Mouse (Mus musculus): Measurements from ENCODE around the gene Twnk. TPM values are rescaled to one million over a fixed set of nuclear protein-coding genes. Genes with fewer than 3 reads are reported as not detected.

The Twnk gene
- polyA plus RNA-seq, 1 experiment from 2014 or later: 16.5 TPM

GRCm38 (mm10) chr19:45047417-45047934 is 42.0 kb downstream of the Twnk start, which contains the start of gene Sfxn3:
Gene Sfxn3 (plus strand): TSS chr19:45047503.
- Histone ChIP-seq H3K4me2 (ENCODE audit: low read depth) (peak within 1 kb of the TSS; percentile 73), H3K36me3 (ENCODE audit: control insufficient read depth, insufficient read depth, low read length) (no peaks in the 10 kb centered on the region), H3K4me1 (ENCODE audit: control insufficient read depth, insufficient read depth, low read length) (peaks cover 5% of the 10 kb centered on the region), H3K9me3 (ENCODE audit: control insufficient read depth, low read length) (no peaks in the 10 kb centered on the region), H3K27ac (ENCODE audit: low read depth, low read length) (peak within 1 kb of the TSS; percentile 42; the same call in 1 of the 2 replicates), H3K9ac (ENCODE audit: low read length) (peak within 1 kb of the TSS; percentile 56), H3K4me3 (ENCODE audit: low read depth, low read length) (peak within 1 kb of the TSS; percentile 41), H3K27me3 (ENCODE audit: control insufficient read depth, insufficient read depth, low read length) (peaks cover 20% of the 10 kb centered on the region)
- ATAC-seq (ENCODE audit: insufficient read depth, low FRiP score, low TSS enrichment): peak; percentile 81
- peak; percentile 81 for DNase-seq (ENCODE audit: low spot score)
- WGBS: under 1% methylated on average over 25 of the region's 26 CpGs

GRCm38 (mm10) chr19:45047935-45048643 is 42.6 kb downstream of the Twnk start:
- H3K27ac ChIP-seq (ENCODE audit: low read depth, low read length): 0 out of 2 replicates have a peak overlapping the region, but pooled peaks have one; percentile 42
- no peaks in the 10 kb centered on the region for H3K9me3 ChIP-seq (ENCODE audit: control insufficient read depth, low read length)
- peak overlapping the region; percentile 56 for H3K9ac ChIP-seq (ENCODE audit: low read length)
- DNase-seq (ENCODE audit: low spot score): no peak
- ATAC-seq (ENCODE audit: insufficient read depth, low FRiP score, low TSS enrichment): peak; percentile 36
- no peaks in the 10 kb centered on the region for H3K36me3 ChIP-seq (ENCODE audit: control insufficient read depth, insufficient read depth, low read length)
- peaks cover 20% of the 10 kb centered on the region for H3K27me3 ChIP-seq (ENCODE audit: control insufficient read depth, insufficient read depth, low read length)
- H3K4me3 ChIP-seq (ENCODE audit: low read depth, low read length): peak overlapping the region; percentile 41
- 60% methylated on average over 11 of the region's 11 CpGs for WGBS
- peak overlapping the region; percentile 73 for H3K4me2 ChIP-seq (ENCODE audit: low read depth)
- H3K4me1 ChIP-seq (ENCODE audit: control insufficient read depth, insufficient read depth, low read length): peaks cover 5% of the 10 kb centered on the region

GRCm38 (mm10) chr19:45048644-45049365 is 43.3 kb downstream of the Twnk start:
- Histone ChIP-seq H3K27me3 (ENCODE audit: control insufficient read depth, insufficient read depth, low read length) (peaks cover 20% of the 10 kb centered on the region), H3K9ac (ENCODE audit: low read length) (no peak overlapping the region), H3K4me3 (ENCODE audit: low read depth, low read length) (no peak overlapping the region; the same call in 1 of the 2 replicates), H3K9me3 (ENCODE audit: control insufficient read depth, low read length) (no peaks in the 10 kb centered on the region), H3K4me1 (ENCODE audit: control insufficient read depth, insufficient read depth, low read length) (peaks cover 5% of the 10 kb centered on the region), H3K4me2 (ENCODE audit: low read depth) (peak overlapping the region; percentile 73; the same call in 1 of the 2 replicates), H3K36me3 (ENCODE audit: control insufficient read depth, insufficient read depth, low read length) (no peaks in the 10 kb centered on the region), H3K27ac (ENCODE audit: low read depth, low read length) (no peak overlapping the region)
- DNase-seq (ENCODE audit: low spot score): no peak
- no peak for ATAC-seq (ENCODE audit: insufficient read depth, low FRiP score, low TSS enrichment)
- 83% methylated on average over 12 of the region's 12 CpGs for WGBS

- Histone ChIP-seq H3K36me3 (ENCODE audit: control insufficient read depth, insufficient read depth, low read length) (no peaks in the 10 kb centered on the region), H3K4me1 (ENCODE audit: control insufficient read depth, insufficient read depth, low read length) (peaks cover 5% of the 10 kb centered on the region), H3K27me3 (ENCODE audit: control insufficient read depth, insufficient read depth, low read length) (peaks cover 17% of the 10 kb centered on the region), H3K27ac (ENCODE audit: low read depth, low read length) (no peak overlapping the region), H3K4me2 (ENCODE audit: low read depth) (no peak overlapping the region), H3K9me3 (ENCODE audit: control insufficient read depth, low read length) (no peaks in the 10 kb centered on the region), H3K9ac (ENCODE audit: low read length) (no peak overlapping the region), H3K4me3 (ENCODE audit: low read depth, low read length) (no peak overlapping the region)
- WGBS: 87% methylated on average over 9 of the region's 9 CpGs
- DNase-seq (ENCODE audit: low spot score) (no peak), ATAC-seq (ENCODE audit: insufficient read depth, low FRiP score, low TSS enrichment) (no peak)
Observed at GRCm38 (mm10) chr19:45049523-45049922, 44.1 kb downstream of the Twnk start.

GRCm38 (mm10) chr19:45053451-45053850 is 48.0 kb downstream of the Twnk start:
- WGBS: 92% methylated on average over 8 of the region's 8 CpGs
- no peak overlapping the region for H3K9ac ChIP-seq (ENCODE audit: low read length)
- no peaks in the 10 kb centered on the region for H3K27me3 ChIP-seq (ENCODE audit: control insufficient read depth, insufficient read depth, low read length)
- H3K27ac ChIP-seq (ENCODE audit: low read depth, low read length): no peak overlapping the region
- DNase-seq (ENCODE audit: low spot score): no peak
- no peak for ATAC-seq (ENCODE audit: insufficient read depth, low FRiP score, low TSS enrichment)
- no peaks in the 10 kb centered on the region for H3K9me3 ChIP-seq (ENCODE audit: control insufficient read depth, low read length)
- no peak overlapping the region for H3K4me2 ChIP-seq (ENCODE audit: low read depth)
- H3K36me3 ChIP-seq (ENCODE audit: control insufficient read depth, insufficient read depth, low read length): no peaks in the 10 kb centered on the region
- 0 out of 2 replicates have a peak, but pooled peaks cover 5% of the 10 kb centered on the region for H3K4me1 ChIP-seq (ENCODE audit: control insufficient read depth, insufficient read depth, low read length)
- no peak overlapping the region for H3K4me3 ChIP-seq (ENCODE audit: low read depth, low read length)

- 84% methylated on average over 6 of the region's 6 CpGs for WGBS
- Histone ChIP-seq H3K4me2 (ENCODE audit: low read depth) (no peak overlapping the region), H3K27me3 (ENCODE audit: control insufficient read depth, insufficient read depth, low read length) (no peaks in the 10 kb centered on the region), H3K36me3 (ENCODE audit: control insufficient read depth, insufficient read depth, low read length) (no peaks in the 10 kb centered on the region), H3K9me3 (ENCODE audit: control insufficient read depth, low read length) (no peaks in the 10 kb centered on the region), H3K4me3 (ENCODE audit: low read depth, low read length) (no peak overlapping the region), H3K9ac (ENCODE audit: low read length) (no peak overlapping the region), H3K27ac (ENCODE audit: low read depth, low read length) (no peak overlapping the region), H3K4me1 (ENCODE audit: control insufficient read depth, insufficient read depth, low read length) (0 out of 2 replicates have a peak, but pooled peaks cover 5% of the 10 kb centered on the region)
- no peak for ATAC-seq (ENCODE audit: insufficient read depth, low FRiP score, low TSS enrichment)
- no peak for DNase-seq (ENCODE audit: low spot score)
Observed at GRCm38 (mm10) chr19:45054892-45055690, 49.6 kb downstream of the Twnk start.

- H3K4me1 ChIP-seq (ENCODE audit: control insufficient read depth, insufficient read depth, low read length): 0 out of 2 replicates have a peak, but pooled peaks cover 5% of the 10 kb centered on the region
- no peak overlapping the region for H3K4me3 ChIP-seq (ENCODE audit: low read depth, low read length)
- no peak for ATAC-seq (ENCODE audit: insufficient read depth, low FRiP score, low TSS enrichment)
- no peaks in the 10 kb centered on the region for H3K36me3 ChIP-seq (ENCODE audit: control insufficient read depth, insufficient read depth, low read length)
- H3K27me3 ChIP-seq (ENCODE audit: control insufficient read depth, insufficient read depth, low read length): no peaks in the 10 kb centered on the region
- no peak overlapping the region for H3K9ac ChIP-seq (ENCODE audit: low read length)
- H3K9me3 ChIP-seq (ENCODE audit: control insufficient read depth, low read length): no peaks in the 10 kb centered on the region
- H3K4me2 ChIP-seq (ENCODE audit: low read depth): no peak overlapping the region
- H3K27ac ChIP-seq (ENCODE audit: low read depth, low read length): no peak overlapping the region
- DNase-seq (ENCODE audit: low spot score): no peak
- WGBS: 62% methylated on average over 4 of the region's 4 CpGs
Observed at GRCm38 (mm10) chr19:45056364-45056763, 50.9 kb downstream of the Twnk start.

Measured in neural tube, embryonic 11.5 days (tissue).